Mouse (Mus musculus): ENCODE measurements at regions not wholly inside any gene's neighbourhood (a gene's known extent, or its start where the extent isn't known, plus 50 kb on each side); places are given as distances from the start of the nearest gene placed in this dataset.
A peak's percentile ranks its signal among the peaks of the same experiment; 100 is the strongest.
"Not testable (repeated sequence)": the region's sequence is repeated elsewhere in the genome, so short reads cannot be mapped to it uniquely, and the experiment has no call there.

- DNase-seq: no peak
Observed at GRCm38 (mm10) chr10:53482919-53483318, 103.2 kb upstream of the Cep85l start.

GRCm38 (mm10) chr10:53470200-53470599 lies 90.5 kb upstream of the Cep85l start:
- no peak for DNase-seq

DNA sequence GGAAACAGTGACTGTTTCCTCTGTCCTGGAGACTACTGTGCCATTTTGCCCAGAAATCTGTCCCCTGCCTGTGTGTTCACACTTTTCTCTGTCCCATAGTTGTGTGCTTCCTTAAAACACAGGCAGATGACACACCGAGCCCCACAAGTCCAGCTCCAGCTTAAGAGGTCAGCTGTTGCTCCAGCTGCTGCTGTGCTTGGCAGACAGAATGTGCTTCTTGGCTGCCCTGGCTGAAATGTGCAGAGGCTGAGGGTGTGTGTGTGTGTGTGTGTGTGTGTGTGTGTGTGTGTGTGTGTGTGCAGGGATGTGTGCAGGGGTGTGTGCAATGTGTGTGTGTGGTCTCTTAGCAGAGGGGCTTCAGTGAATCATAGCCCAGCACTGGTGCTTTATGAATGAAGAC lies 89.9 kb upstream of the Cep85l start:
- no peak for DNase-seq

GRCm38 (mm10) chr10:53468293-53468545 lies 88.5 kb upstream of the Cep85l start:
- DNase-seq: no peak

- DNase-seq: no peak
Observed at GRCm38 (mm10) chr10:53467472-53468292, 87.9 kb upstream of the Cep85l start.

DNA sequence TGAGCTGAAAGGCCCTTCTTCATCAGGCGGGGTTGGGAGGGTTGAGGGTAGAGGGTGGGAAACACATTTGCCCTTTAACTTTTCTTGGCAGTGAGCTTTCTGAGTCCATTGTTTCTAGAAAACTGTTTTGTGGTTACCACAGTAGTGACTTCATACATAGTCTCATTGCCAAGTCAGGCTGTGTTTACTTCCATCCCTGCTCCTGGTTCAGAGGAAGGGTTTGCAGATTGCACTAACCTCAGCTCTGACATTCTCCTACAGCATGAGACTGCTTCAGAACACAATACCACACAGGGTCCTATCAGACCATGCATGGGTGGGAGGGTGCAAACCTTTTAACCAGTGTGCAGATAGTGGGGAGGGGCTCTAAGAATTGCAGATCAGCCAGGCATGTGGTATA lies 87.1 kb upstream of the Cep85l start:
- no peak for DNase-seq

- DNase-seq: no peak
Observed at GRCm38 (mm10) chr10:53466261-53466660, 86.5 kb upstream of the Cep85l start.

DNA sequence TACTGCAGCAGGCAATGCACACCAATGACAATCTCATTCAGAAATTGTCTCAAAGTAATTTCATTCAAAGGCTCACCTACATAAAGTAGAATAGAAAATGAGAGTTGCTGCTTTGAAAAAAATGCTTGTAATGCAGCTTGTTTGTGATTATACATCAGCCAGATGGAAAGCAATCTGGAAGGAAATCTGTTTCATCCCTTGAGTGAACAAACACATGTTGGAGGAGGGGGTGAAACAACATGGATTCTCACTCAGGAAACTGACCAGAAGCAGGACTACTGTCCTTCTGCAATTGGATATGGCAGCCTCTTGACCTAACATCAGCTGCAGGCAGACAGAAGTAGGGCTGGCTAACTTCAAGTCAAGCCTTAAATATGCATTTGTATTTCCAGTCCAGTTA lies 84.8 kb upstream of the Cep85l start:
- DNase-seq: no peak

DNA sequence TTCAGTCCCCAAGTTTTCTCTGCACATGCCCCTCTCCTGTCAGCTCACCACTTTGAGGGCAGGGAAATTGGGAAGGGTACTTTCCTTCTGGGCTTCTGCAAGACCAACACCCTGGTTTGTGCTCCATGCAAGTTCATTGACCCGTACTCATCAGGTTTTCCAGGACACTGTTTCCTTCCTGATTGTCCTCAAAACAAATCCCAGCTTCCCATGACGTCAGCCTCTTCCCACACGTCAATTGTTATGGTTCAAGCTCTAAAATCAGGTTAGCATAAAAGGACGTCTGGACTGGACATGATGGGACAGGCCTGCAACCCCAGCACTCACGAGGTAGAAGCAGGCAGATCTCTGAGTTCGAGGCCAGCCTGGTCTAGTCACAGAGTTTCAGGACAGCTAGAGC lies 84.3 kb upstream of the Cep85l start:
- DNase-seq: no peak

GRCm38 (mm10) chr10:53463471-53463870 lies 83.7 kb upstream of the Cep85l start:
- no peak for DNase-seq

GRCm38 (mm10) chr10:53462449-53463308 lies 82.9 kb upstream of the Cep85l start:
- DNase-seq: no peak

GRCm38 (mm10) chr10:53461070-53461781 lies 81.5 kb upstream of the Cep85l start:
- no peak for DNase-seq

GRCm38 (mm10) chr10:53459706-53460105 lies 80.0 kb upstream of the Cep85l start:
- not testable (repeated sequence) for DNase-seq

DNA sequence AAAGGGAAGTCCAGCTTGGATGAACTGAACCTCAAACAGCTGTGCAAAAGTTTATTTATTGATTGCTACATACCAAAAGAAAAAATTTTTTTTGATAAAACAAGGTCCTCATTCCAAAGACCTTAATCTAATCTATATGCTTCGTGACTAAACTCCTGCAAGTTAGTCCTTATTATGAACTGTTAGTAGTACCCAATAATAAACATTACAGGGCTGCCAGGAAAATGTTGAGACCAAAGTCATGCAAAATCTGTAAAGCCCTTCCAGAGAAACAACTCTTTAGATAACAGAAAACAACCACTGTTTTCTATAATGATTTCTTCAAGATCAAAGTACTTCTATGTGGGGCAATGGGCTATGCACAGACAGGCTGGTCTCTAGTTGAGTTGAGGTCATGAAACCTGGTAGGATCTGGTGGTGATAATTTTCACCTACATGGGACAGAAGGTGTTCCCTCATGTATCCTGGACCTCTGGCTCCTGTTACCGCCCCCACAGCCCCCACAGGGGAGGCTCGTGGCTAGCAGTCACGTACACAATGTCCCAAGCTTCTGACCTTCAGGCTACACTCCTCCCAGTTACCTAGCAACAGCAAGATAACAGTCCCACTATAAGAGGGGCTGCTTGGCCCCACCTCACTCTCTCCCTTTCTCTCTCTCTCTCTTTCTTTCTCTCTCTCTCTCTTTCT lies 76.4 kb upstream of the Cep85l start:
- no peak for DNase-seq

DNA sequence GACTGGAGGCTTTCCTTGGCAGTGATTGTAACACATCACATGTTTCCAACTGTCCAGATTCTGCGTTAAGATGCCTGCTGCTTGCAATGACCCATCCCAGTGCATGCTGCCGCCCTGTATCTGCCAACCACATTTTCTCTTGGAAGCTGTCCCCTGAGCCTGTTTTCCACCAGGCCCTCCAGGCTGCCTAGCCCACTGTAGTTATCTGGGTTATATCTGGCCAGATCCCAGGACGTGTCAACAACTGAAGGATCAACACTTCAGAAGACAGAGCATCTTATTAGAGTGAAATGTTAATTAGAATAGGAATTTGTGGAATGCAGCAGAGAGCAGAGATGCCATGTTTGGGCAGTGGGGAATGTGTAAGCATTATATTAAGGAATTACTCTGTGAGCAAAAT lies 65.0 kb upstream of the Cep85l start:
- no peak for DNase-seq

GRCm38 (mm10) chr10:53443443-53443842 lies 63.7 kb upstream of the Cep85l start:
- no peak for DNase-seq

DNA sequence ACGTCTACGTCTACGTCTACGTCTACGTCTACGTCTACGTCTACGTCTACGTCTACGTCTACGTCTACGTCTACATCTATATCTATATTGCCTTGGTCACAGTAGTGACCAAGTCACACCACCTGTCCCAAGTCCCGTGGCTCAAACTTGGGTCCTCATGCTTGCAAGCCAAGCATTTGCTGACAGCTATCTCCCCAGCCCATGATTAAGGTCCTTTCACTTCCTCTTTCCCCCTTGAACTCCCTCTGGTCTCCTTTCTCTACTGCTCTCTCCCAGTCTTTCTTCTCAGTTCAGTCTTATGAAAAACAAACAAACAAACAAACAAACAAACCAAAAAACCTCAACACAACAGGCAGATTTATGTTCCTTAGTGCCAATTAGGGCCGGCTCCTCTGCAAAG lies 63.2 kb upstream of the Cep85l start:
- no peak for DNase-seq

GRCm38 (mm10) chr10:53440251-53440650 lies 60.5 kb upstream of the Cep85l start:
- no peak for DNase-seq

DNA sequence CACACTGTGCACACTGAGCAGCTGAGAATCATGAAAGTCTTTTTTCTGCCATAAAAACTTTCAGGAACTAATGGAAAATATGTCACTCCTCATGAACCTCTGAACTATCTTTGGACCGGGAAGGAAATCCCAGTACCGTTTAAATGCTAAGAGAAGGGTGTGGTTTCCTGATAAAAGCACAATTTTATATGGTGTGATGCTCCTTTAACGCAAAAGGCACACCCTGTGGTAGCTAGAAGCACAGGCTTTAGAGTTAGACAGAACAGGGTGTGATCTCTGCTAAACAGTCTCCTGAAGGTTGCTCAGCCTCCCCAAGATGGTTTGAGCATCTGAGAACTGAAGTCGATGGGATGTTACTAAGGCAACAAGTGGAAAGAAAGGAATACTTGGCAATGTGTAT lies 58.6 kb upstream of the Cep85l start:
- no peak for DNase-seq

GRCm38 (mm10) chr10:53437724-53438123 lies 58.0 kb upstream of the Cep85l start:
- no peak for DNase-seq

DNA sequence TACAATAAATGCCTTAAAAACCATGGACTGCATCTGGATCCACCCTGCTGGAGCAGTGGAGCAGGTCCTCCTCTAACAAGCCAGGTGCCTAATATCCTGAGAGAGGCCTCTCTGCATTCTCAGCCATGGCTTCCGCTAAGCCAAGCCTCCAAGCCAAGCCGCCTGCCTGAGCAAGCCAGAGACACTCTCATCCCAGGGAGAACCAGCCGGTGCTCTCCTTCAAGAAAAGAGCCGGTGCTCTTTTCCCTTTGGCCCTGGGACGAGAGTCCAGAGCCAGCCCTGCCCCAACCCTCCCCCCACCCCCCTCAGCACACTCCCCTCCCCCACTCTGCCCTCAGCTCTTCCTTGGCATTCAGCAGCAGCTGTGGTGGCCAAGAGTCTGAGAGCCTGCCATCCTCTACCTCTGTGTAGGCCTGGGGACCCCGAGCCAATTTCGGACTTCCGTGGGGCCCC lies 56.3 kb upstream of the Cep85l start:
- DNase-seq: peak; percentile 22

- peak; percentile 22 for DNase-seq
Observed at GRCm38 (mm10) chr10:53435181-53435874, 55.6 kb upstream of the Cep85l start.
